Mouse (Mus musculus) embryonic facial prominence, embryonic 14.5 days (tissue): Measurements from ENCODE around the gene Rrm1. TPM values are rescaled to one million over a fixed set of nuclear protein-coding genes. Genes with fewer than 3 reads are reported as not detected.

Experiments
- ATAC-seq: fragments of 200-750 bp; cut with Nextera tagmentation; 2 replicates; pipeline ENCODE4 v1.8.0; 2017; ENCODE audit warnings: low read depth, moderate number of reproducible peaks, moderate TSS enrichment
- DNase-seq: peaks from one replicate; pipeline ENCODE4 v3.0.0-alpha.2; 2015; ENCODE audit warnings: low spot score
- H3K27ac ChIP-seq: fragments of 300-500 bp; sonication (generic); replicated peaks from 2 replicates; pipeline ENCODE4 v1.5.1; 2014; ENCODE audit warnings: low read depth, mild to moderate bottlenecking, low read length, moderate library complexity
- H3K27me3 ChIP-seq: fragments of 300-500 bp; sonication (generic); replicated peaks from 2 replicates; pipeline ENCODE4 v1.6.1; 2014; ENCODE audit warnings: low read length; ENCODE audit not compliant: control insufficient read depth, insufficient read depth
- H3K36me3 ChIP-seq: fragments of 300-500 bp; sonication (generic); 2 replicates; pipeline ENCODE4 v1.6.1; 2014; ENCODE audit warnings: low read length, mixed read lengths; ENCODE audit not compliant: control insufficient read depth, insufficient read depth
- H3K4me1 ChIP-seq: fragments of 300-500 bp; sonication (generic); 2 replicates; pipeline ENCODE4 v1.6.1; 2014; ENCODE audit warnings: antibody characterized with exemption, low read length; ENCODE audit not compliant: control insufficient read depth, insufficient read depth
- H3K4me2 ChIP-seq: fragments of 300-500 bp; sonication (generic); 2 replicates; pipeline ENCODE4 v1.6.1; 2014; ENCODE audit warnings: low read depth, mild to moderate bottlenecking, low read length, moderate library complexity, mixed read lengths
- H3K4me3 ChIP-seq: fragments of 300-500 bp; sonication (generic); 2 replicates; pipeline ENCODE4 v1.5.1; 2014; ENCODE audit warnings: low read depth, mild to moderate bottlenecking, low read length
- H3K9ac ChIP-seq: fragments of 300-500 bp; sonication (generic); 2 replicates; pipeline ENCODE4 v1.6.1; 2014; ENCODE audit warnings: low read depth, mild to moderate bottlenecking, low read length, moderate library complexity, mixed read lengths
- H3K9me3 ChIP-seq: fragments of 300-500 bp; sonication (generic); 2 replicates; pipeline ENCODE4 v1.6.1; 2016; ENCODE audit warnings: low read length; ENCODE audit not compliant: control insufficient read depth
- WGBS: fragments of 180-500 bp; shearing (Covaris S2); extraction: QIAGEN DNeasy Blood & Tissue Kit; methylation state at CpG from one replicate; pipeline ENCODE4 v1.1.7; 2014; 5-methylcytosine and 5-hydroxymethylcytosine counted together
- polyA plus RNA-seq: library from polyadenylated mRNA; unstranded; fragments of >200 nt; fragmentation: Nextera tagmentation; extraction: Ambion mirVana; gene quantifications from 2 replicates; pipeline ENCODE4 v1.2.1, GENCODE M21; 2014

Gene Rrm1
- polyA plus RNA-seq, 1 experiment from 2014 or later, result 98.1 TPM

GRCm38 (mm10) chr7:102458618-102459380 lies 17.3 kb downstream of the Rrm1 start:
- Histone ChIP-seq H3K9ac (no peak overlapping the region), H3K4me3 (no peak overlapping the region), H3K27me3 (no peaks in the 10 kb centered on the region), H3K4me1 (no peaks in the 10 kb centered on the region), H3K36me3 (peaks cover 97% of the 10 kb centered on the region), H3K4me2 (no peak overlapping the region), H3K27ac (no peak overlapping the region), H3K9me3 (no peaks in the 10 kb centered on the region)
- ATAC-seq, result no peak
- WGBS, result 88% methylated on average over 5 of the region's 5 CpGs
- DNase-seq, result no peak

GRCm38 (mm10) chr7:102467566-102467965 lies 26.1 kb downstream of the Rrm1 start:
- Histone ChIP-seq H3K36me3 (peaks cover 71% of the 10 kb centered on the region), H3K4me3 (no peak overlapping the region), H3K27ac (no peak overlapping the region), H3K4me1 (no peaks in the 10 kb centered on the region), H3K9ac (no peak overlapping the region), H3K9me3 (no peaks in the 10 kb centered on the region), H3K27me3 (no peaks in the 10 kb centered on the region), H3K4me2 (no peak overlapping the region)
- 85% methylated on average over 8 of the region's 8 CpGs for WGBS
- no peak for ATAC-seq
- DNase-seq, result no peak

GRCm38 (mm10) chr7:102472675-102473074 lies 31.2 kb downstream of the Rrm1 start:
- H3K4me3 ChIP-seq, result no peak overlapping the region
- ATAC-seq (no peak), DNase-seq (no peak)
- no peaks in the 10 kb centered on the region for H3K9me3 ChIP-seq
- H3K27me3 ChIP-seq, result no peaks in the 10 kb centered on the region
- H3K4me1 ChIP-seq, result no peaks in the 10 kb centered on the region
- no peak overlapping the region for H3K4me2 ChIP-seq
- H3K9ac ChIP-seq, result no peak overlapping the region
- peaks cover 21% of the 10 kb centered on the region for H3K36me3 ChIP-seq
- 59% methylated on average over 5 of the region's 5 CpGs for WGBS
- no peak overlapping the region for H3K27ac ChIP-seq

- Histone ChIP-seq H3K4me2 (no peak overlapping the region), H3K9me3 (no peaks in the 10 kb centered on the region), H3K4me1 (no peaks in the 10 kb centered on the region), H3K9ac (no peak overlapping the region), H3K27ac (no peak overlapping the region), H3K36me3 (no peaks in the 10 kb centered on the region), H3K4me3 (no peak overlapping the region), H3K27me3 (no peaks in the 10 kb centered on the region)
- 90% methylated on average over 5 of the region's 5 CpGs for WGBS
- ATAC-seq (no peak), DNase-seq (no peak)
These were observed 35.1 kb downstream of the Rrm1 start for GRCm38 (mm10) chr7:102476601-102477000.

GRCm38 (mm10) chr7:102477377-102477776 lies 35.9 kb downstream of the Rrm1 start:
- DNase-seq, result no peak
- no peak for ATAC-seq
- Histone ChIP-seq H3K9me3 (no peaks in the 10 kb centered on the region), H3K9ac (no peak overlapping the region), H3K27ac (no peak overlapping the region), H3K4me2 (no peak overlapping the region), H3K4me1 (no peaks in the 10 kb centered on the region), H3K27me3 (no peaks in the 10 kb centered on the region), H3K4me3 (no peak overlapping the region), H3K36me3 (no peaks in the 10 kb centered on the region)
- 82% methylated on average over 11 of the region's 11 CpGs for WGBS

- Histone ChIP-seq H3K4me3 (no peak overlapping the region), H3K9ac (no peak overlapping the region), H3K36me3 (no peaks in the 10 kb centered on the region), H3K9me3 (no peaks in the 10 kb centered on the region), H3K27ac (no peak overlapping the region), H3K27me3 (no peaks in the 10 kb centered on the region), H3K4me2 (no peak overlapping the region), H3K4me1 (no peaks in the 10 kb centered on the region)
- 78% methylated on average over 4 of the region's 4 CpGs for WGBS
- DNase-seq, result no peak
- no peak for ATAC-seq
These were observed 36.9 kb downstream of the Rrm1 start for GRCm38 (mm10) chr7:102478425-102478824.

- DNase-seq, result no peak
These were observed 37.4 kb downstream of the Rrm1 start for GRCm38 (mm10) chr7:102478926-102479325.

GRCm38 (mm10) chr7:102479368-102480078 lies 38.0 kb downstream of the Rrm1 start:
- no peak overlapping the region for H3K4me2 ChIP-seq
- DNase-seq, result peak; percentile 25
- 71% methylated on average over 5 of the region's 5 CpGs for WGBS
- no peaks in the 10 kb centered on the region for H3K4me1 ChIP-seq
- no peak overlapping the region for H3K4me3 ChIP-seq
- no peaks in the 10 kb centered on the region for H3K36me3 ChIP-seq
- H3K9ac ChIP-seq, result no peak overlapping the region
- H3K9me3 ChIP-seq, result no peaks in the 10 kb centered on the region
- H3K27ac ChIP-seq, result no peak overlapping the region
- H3K27me3 ChIP-seq, result no peaks in the 10 kb centered on the region
- ATAC-seq, result no peak

More at GRCm38 (mm10) chr7:102478926-102479325, 37.4 kb downstream of the Rrm1 start:
- Histone ChIP-seq H3K9ac (no peak overlapping the region), H3K4me3 (no peak overlapping the region), H3K27me3 (no peaks in the 10 kb centered on the region), H3K36me3 (no peaks in the 10 kb centered on the region), H3K27ac (no peak overlapping the region), H3K4me1 (no peaks in the 10 kb centered on the region), H3K4me2 (no peak overlapping the region), H3K9me3 (no peaks in the 10 kb centered on the region)
- WGBS, result 74% methylated on average over 3 of the region's 3 CpGs
- no peak for ATAC-seq
